Mouse (Mus musculus): ENCODE measurements around the gene Eml1. TPM values are rescaled to one million over a fixed set of nuclear protein-coding genes. Genes with fewer than 3 reads are reported as not detected.
"Not testable (repeated sequence)": the region's sequence is repeated elsewhere in the genome, so short reads cannot be mapped to it uniquely, and the experiment has no call there.

Gene Eml1
- polyA plus RNA-seq, 1 experiment = 6.4 TPM

DNA sequence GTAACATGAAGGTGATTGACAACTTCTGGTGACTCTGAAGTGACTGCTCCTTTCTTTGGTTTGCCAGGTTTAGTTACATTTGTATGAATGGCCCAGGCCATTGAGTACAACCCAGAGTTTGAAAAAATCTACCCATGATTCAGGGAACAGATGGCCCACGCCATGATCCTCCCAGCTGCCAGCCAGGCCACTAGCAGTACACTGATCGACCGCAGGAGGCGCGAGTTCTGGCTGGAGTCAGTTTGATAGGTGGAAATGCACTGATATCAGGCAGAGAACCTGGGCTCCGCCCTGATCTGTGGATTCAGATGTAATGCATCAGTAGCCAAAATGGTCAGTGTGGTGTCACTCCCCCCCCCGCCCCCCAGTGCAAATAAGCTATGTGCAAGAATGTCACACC, 120.2 kb downstream of the Eml1 start:
- TF ChIP-seq CTCF (IDR thresholded peaks at IDR 0.05; ENCODE audit: borderline replicate concordance, control insufficient read depth, extremely low read depth, insufficient read depth, low read length, poor library complexity) (no peak), POLR2A (IDR thresholded peaks at IDR 0.05; ENCODE audit: control insufficient read depth, extremely low read depth, insufficient read depth, low read length, poor library complexity) (no peak)
- no peaks in the 10 kb centered on the region for H3K4me1 ChIP-seq (replicated peaks; ENCODE audit: control insufficient read depth, insufficient read depth, low read length)
- no peak overlapping the region for H3K4me3 ChIP-seq (ENCODE audit: control insufficient read depth, insufficient read depth, low read length)
- no peak for DNase-seq
- H3K27me3 ChIP-seq (ENCODE audit: control insufficient read depth, insufficient read depth, low read length) = no peaks in the 10 kb centered on the region
- 66% methylated on average over 7 of the region's 7 CpGs for WGBS
- H3K27ac ChIP-seq (ENCODE audit: control insufficient read depth, insufficient read depth, low read length) = no peak overlapping the region
- no peaks in the 10 kb centered on the region for H3K36me3 ChIP-seq (ENCODE audit: control insufficient read depth, insufficient read depth, low read length)

DNA sequence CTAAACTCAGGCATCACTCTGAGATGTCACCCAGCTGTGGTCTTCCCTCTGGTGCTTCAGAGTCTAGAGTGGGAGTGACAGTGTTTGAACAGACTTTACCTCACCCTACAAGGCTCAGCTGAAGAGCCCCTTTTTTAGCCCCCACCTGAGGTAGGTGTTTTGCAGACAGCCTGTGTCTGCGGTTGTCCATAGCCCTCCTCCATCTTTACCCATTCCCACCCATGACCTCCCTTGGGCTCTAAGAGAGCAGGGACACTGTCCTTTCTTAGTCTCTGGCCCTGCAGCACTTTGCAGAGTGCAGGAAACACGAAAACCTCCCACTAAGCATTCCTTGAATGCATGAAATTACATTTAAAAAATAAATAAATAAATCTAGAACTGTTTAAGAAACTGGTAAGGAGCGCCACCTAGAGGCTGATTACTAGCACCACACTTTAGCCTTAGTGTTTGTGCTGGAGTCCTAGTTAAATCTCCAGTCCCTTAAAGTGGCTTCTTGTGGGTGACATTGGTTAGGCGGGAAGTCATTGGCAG, 123.3 kb downstream of the Eml1 start:
- TF ChIP-seq CTCF (IDR thresholded peaks at IDR 0.05; ENCODE audit: borderline replicate concordance, control insufficient read depth, extremely low read depth, insufficient read depth, low read length, poor library complexity) (no peak), POLR2A (IDR thresholded peaks at IDR 0.05; ENCODE audit: control insufficient read depth, extremely low read depth, insufficient read depth, low read length, poor library complexity) (no peak)
- H3K4me3 ChIP-seq (ENCODE audit: control insufficient read depth, insufficient read depth, low read length) = no peak overlapping the region
- H3K27me3 ChIP-seq (ENCODE audit: control insufficient read depth, insufficient read depth, low read length) = no peaks in the 10 kb centered on the region
- H3K36me3 ChIP-seq (ENCODE audit: control insufficient read depth, insufficient read depth, low read length) = no peaks in the 10 kb centered on the region
- 25% methylated on average over 4 of the region's 4 CpGs for WGBS
- DNase-seq = peak; percentile 18
- H3K4me1 ChIP-seq (replicated peaks; ENCODE audit: control insufficient read depth, insufficient read depth, low read length) = no peaks in the 10 kb centered on the region
- no peak overlapping the region for H3K27ac ChIP-seq (ENCODE audit: control insufficient read depth, insufficient read depth, low read length)

DNA sequence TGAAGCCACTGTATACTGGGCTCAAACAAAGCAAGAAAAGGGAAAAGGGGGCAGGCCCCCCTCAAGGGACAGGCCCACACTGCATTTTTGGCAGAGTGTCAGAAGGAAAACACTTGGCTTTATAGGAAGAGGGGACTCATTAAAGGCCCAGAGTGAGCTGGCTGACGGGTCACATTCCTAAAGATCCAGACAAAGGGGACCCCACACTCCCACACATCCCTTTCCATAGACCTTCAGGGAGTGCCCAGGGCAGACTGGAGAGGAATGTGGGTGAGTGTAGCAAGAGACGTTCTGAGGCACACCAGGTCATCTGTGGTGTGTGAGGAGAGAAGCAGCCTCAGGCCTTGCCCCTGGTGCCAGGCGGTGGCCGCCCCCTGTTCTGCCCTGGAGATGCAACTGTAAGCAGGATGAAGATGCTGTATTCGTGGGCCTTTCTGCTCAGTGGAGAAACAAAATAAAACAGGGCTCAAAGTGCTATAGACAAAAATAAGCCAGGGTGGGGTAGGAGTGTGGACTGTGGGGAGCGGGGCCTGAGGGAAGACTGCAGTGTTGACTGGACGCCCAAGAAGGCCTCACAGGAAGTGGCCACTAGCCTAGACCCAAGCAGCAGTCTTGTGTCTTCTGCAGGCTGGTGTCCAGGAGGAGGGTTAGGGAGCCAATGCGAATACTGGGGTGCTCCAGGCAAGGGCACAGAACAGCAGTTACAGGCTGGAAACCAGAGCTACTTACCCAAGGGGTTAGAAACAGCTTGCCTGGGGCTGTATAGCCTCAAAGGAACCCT, 124.9 kb downstream of the Eml1 start:
- TF ChIP-seq CTCF (IDR thresholded peaks at IDR 0.05; ENCODE audit: borderline replicate concordance, control insufficient read depth, extremely low read depth, insufficient read depth, low read length, poor library complexity) = no peak
- no peak for TF ChIP-seq POLR2A (IDR thresholded peaks at IDR 0.05; ENCODE audit: control insufficient read depth, extremely low read depth, insufficient read depth, low read length, poor library complexity)
- DNase-seq = no peak
- Histone ChIP-seq H3K4me1 (replicated peaks; ENCODE audit: control insufficient read depth, insufficient read depth, low read length) (no peaks in the 10 kb centered on the region), H3K27ac (ENCODE audit: control insufficient read depth, insufficient read depth, low read length) (no peak overlapping the region), H3K4me3 (ENCODE audit: control insufficient read depth, insufficient read depth, low read length) (no peak overlapping the region), H3K36me3 (ENCODE audit: control insufficient read depth, insufficient read depth, low read length) (no peaks in the 10 kb centered on the region), H3K27me3 (ENCODE audit: control insufficient read depth, insufficient read depth, low read length) (no peaks in the 10 kb centered on the region)
- WGBS = 83% methylated on average over 8 of the region's 8 CpGs

DNA sequence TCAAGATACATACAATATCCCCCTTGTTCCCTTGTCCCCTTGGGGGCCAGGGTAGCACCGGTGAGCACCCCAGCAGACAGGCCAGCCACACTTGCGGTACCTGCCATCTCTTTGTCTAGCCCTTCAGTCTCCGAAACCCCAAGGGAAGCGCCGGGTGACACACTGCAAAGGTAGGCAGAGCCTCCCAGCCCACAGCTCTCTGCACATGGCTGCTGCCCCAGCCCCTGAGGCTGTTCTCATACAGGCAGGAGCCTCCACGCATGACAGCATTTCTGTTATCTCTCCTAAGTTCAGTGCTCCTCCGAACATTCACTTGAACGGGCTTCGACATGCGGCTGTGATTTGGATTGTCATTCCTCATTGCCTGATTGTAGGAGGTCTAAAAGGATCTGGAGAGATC, 132.3 kb downstream of the Eml1 start:
- no peak for DNase-seq
- Histone ChIP-seq H3K4me1 (replicated peaks; ENCODE audit: control insufficient read depth, insufficient read depth, low read length) (no peaks in the 10 kb centered on the region), H3K4me3 (ENCODE audit: control insufficient read depth, insufficient read depth, low read length) (no peak overlapping the region), H3K27me3 (ENCODE audit: control insufficient read depth, insufficient read depth, low read length) (no peaks in the 10 kb centered on the region), H3K27ac (ENCODE audit: control insufficient read depth, insufficient read depth, low read length) (no peak overlapping the region), H3K36me3 (ENCODE audit: control insufficient read depth, insufficient read depth, low read length) (no peaks in the 10 kb centered on the region)
- WGBS = 76% methylated on average over 10 of the region's 10 CpGs
- no peak for TF ChIP-seq CTCF (IDR thresholded peaks at IDR 0.05; ENCODE audit: borderline replicate concordance, control insufficient read depth, extremely low read depth, insufficient read depth, low read length, poor library complexity)
- no peak for TF ChIP-seq POLR2A (IDR thresholded peaks at IDR 0.05; ENCODE audit: control insufficient read depth, extremely low read depth, insufficient read depth, low read length, poor library complexity)

DNA sequence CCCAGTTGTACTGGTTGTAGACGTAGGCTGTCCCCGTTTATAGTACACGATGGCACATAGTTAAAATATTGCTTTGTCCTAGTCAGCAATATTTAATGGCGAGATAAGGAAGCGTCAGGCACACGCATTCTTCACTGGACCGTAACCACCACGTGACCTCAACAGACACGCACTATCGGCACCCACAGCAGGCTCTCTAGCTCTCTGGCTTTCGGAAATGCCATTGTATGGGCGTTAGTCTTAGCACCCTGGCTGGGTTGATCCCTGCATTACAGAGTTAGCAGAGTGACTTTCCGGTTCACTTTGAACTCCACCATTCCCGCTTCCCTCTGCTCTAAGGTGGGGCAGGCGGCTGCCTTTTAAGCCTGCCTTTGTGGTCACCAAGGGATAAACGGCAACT, 132.8 kb downstream of the Eml1 start:
- H3K27me3 ChIP-seq (ENCODE audit: control insufficient read depth, insufficient read depth, low read length) = no peaks in the 10 kb centered on the region
- no peaks in the 10 kb centered on the region for H3K36me3 ChIP-seq (ENCODE audit: control insufficient read depth, insufficient read depth, low read length)
- no peaks in the 10 kb centered on the region for H3K4me1 ChIP-seq (replicated peaks; ENCODE audit: control insufficient read depth, insufficient read depth, low read length)
- no peak overlapping the region for H3K27ac ChIP-seq (ENCODE audit: control insufficient read depth, insufficient read depth, low read length)
- TF ChIP-seq CTCF (IDR thresholded peaks at IDR 0.05; ENCODE audit: borderline replicate concordance, control insufficient read depth, extremely low read depth, insufficient read depth, low read length, poor library complexity) = no peak
- no peak for TF ChIP-seq POLR2A (IDR thresholded peaks at IDR 0.05; ENCODE audit: control insufficient read depth, extremely low read depth, insufficient read depth, low read length, poor library complexity)
- 31% methylated on average over 16 of the region's 16 CpGs for WGBS
- no peak for DNase-seq
- H3K4me3 ChIP-seq (ENCODE audit: control insufficient read depth, insufficient read depth, low read length) = no peak overlapping the region

DNA sequence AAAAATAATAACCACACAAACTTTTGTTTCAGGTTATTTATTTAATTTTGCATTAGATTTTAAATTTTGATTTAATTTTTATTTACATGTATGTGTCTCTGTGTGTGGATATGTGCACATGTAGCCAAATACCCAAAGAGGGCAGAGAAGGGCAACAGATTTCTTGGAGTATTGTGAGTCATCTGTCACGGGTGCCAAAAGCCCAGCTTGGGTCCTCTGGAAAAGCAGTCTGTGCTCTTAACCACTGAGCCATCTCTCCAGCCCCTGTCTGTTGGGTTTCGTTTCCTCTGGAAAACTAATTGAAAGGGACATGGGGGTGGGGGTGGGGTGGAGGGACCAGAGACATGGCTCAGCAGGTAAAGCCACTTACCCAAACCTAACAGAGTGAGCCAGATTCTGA, 135.1 kb downstream of the Eml1 start:
- Histone ChIP-seq H3K27ac (ENCODE audit: control insufficient read depth, insufficient read depth, low read length) (no peak overlapping the region), H3K36me3 (ENCODE audit: control insufficient read depth, insufficient read depth, low read length) (no peaks in the 10 kb centered on the region), H3K4me1 (replicated peaks; ENCODE audit: control insufficient read depth, insufficient read depth, low read length) (no peaks in the 10 kb centered on the region), H3K4me3 (ENCODE audit: control insufficient read depth, insufficient read depth, low read length) (no peak overlapping the region), H3K27me3 (ENCODE audit: control insufficient read depth, insufficient read depth, low read length) (no peaks in the 10 kb centered on the region)
- DNase-seq = no peak
- TF ChIP-seq POLR2A (IDR thresholded peaks at IDR 0.05; ENCODE audit: control insufficient read depth, extremely low read depth, insufficient read depth, low read length, poor library complexity) = no peak
- TF ChIP-seq CTCF (IDR thresholded peaks at IDR 0.05; ENCODE audit: borderline replicate concordance, control insufficient read depth, extremely low read depth, insufficient read depth, low read length, poor library complexity) = no peak
- 83% methylated on average over 2 of the region's 2 CpGs for WGBS

DNA sequence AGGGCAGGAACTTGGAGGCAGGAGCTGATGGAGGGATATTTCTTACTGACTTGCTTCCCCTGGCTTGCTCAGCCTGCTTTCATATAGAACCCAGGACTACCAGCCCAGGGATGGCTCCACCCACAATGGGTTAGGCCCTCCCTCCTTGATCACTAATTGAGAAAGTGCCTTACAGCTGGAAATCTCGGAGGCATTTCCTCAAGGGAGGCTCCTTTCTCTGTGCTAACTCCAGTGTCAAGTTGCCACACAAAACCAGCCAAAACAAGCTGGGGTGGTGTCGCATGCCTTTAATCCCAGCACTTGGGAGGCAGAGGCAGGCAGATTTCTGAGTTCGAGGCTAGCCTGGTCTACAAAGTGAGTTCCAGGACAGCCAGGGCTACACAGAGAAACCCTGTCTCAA, 136.3 kb downstream of the Eml1 start:
- not testable (repeated sequence) for H3K27me3 ChIP-seq (ENCODE audit: control insufficient read depth, insufficient read depth, low read length); H3K4me1 ChIP-seq (replicated peaks; ENCODE audit: control insufficient read depth, insufficient read depth, low read length); DNase-seq; H3K4me3 ChIP-seq (ENCODE audit: control insufficient read depth, insufficient read depth, low read length); H3K36me3 ChIP-seq (ENCODE audit: control insufficient read depth, insufficient read depth, low read length); H3K27ac ChIP-seq (ENCODE audit: control insufficient read depth, insufficient read depth, low read length)
- 80% methylated on average over 3 of the region's 3 CpGs for WGBS
